Mouse (Mus musculus) ES-E14 (cell line): ENCODE measurements around the gene Upf2. TPM values are rescaled to one million over a fixed set of nuclear protein-coding genes. Genes with fewer than 3 reads are reported as not detected.

Experiments used
- DNase-seq: peaks from one replicate; pipeline ENCODE4 v3.0.0-alpha.2; 2013; ENCODE audit warnings: low read depth, low spot score
- H3K27ac ChIP-seq: 2 replicates; pipeline ENCODE4 v1.5.1; 2012; ENCODE audit warnings: low read depth, mild to moderate bottlenecking, low read length, moderate library complexity, mixed read lengths; ENCODE audit not compliant: poor library complexity, insufficient read depth, severe bottlenecking
- H3K36me3 ChIP-seq: 2 replicates; pipeline ENCODE4 v1.6.1; 2012; ENCODE audit warnings: mild to moderate bottlenecking, low read length, moderate library complexity, mixed read lengths; ENCODE audit not compliant: control insufficient read depth, poor library complexity, insufficient read depth, severe bottlenecking
- H3K4me1 ChIP-seq, 2 experiments: fragments of 150-350 bp in 1 of 2; sonication (generic) in 1 of 2; 2 replicates each; pipeline ENCODE4 v1.6.1; 2012; ENCODE audit warnings: low read length in 2 of 2, mild to moderate bottlenecking in 1 of 2, mixed read lengths in 1 of 2; ENCODE audit not compliant: control insufficient read depth in 2 of 2, insufficient read depth in 2 of 2, poor library complexity in 1 of 2
- H3K4me3 ChIP-seq, 2 experiments: fragments of 150-350 bp in 1 of 2; sonication (generic) in 1 of 2; 2 replicates each; pipeline ENCODE4 v1.5.1; 2012; ENCODE audit warnings: low read length in 2 of 2, low read depth in 1 of 2, mild to moderate bottlenecking in 1 of 2, mixed read lengths in 1 of 2; ENCODE audit not compliant: insufficient read depth in 1 of 2, poor library complexity in 1 of 2, severe bottlenecking in 1 of 2
- H3K9ac ChIP-seq: 2 replicates; pipeline ENCODE4 v1.6.1; 2012; ENCODE audit warnings: low read depth, mild to moderate bottlenecking, low read length, mixed read lengths; ENCODE audit not compliant: poor library complexity, insufficient read depth, severe bottlenecking
- H3K9me3 ChIP-seq: fragments of 150-350 bp; sonication (generic); 2 replicates; pipeline ENCODE4 v1.6.1; 2012; ENCODE audit warnings: low read depth, mild to moderate bottlenecking, low read length; ENCODE audit not compliant: control insufficient read depth, insufficient read depth
- CHD2 ChIP-seq: IDR thresholded peaks from 2 replicates; pipeline ENCODE4 v1.6.1; 2014; ENCODE audit warnings: mild to moderate bottlenecking, low read depth, low read length, inconsistent platforms
- HCFC1 ChIP-seq: IDR thresholded peaks from 2 replicates; pipeline ENCODE4 v1.6.1; 2012; ENCODE audit warnings: low read length, inconsistent platforms, borderline replicate concordance; ENCODE audit not compliant: insufficient read depth
- MAFK ChIP-seq: IDR thresholded peaks from 2 replicates; pipeline ENCODE4 v1.6.1; 2014; ENCODE audit warnings: mild to moderate bottlenecking, low read depth, low read length, inconsistent platforms; ENCODE audit not compliant: insufficient read depth
- ZC3H11A ChIP-seq: IDR thresholded peaks from 2 replicates; pipeline ENCODE4 v1.6.1; 2012; ENCODE audit warnings: low read depth, mild to moderate bottlenecking, inconsistent platforms, low read length, borderline replicate concordance
- ZNF384 ChIP-seq: IDR thresholded peaks from 2 replicates; pipeline ENCODE4 v1.6.1; 2012; ENCODE audit warnings: low read depth, low read length, inconsistent platforms
- in situ Hi-C, 2 experiments: fragments of 600-800 bp; cut with MboI; formaldehyde crosslinking; loops; one replicate each; pipeline ENCODE4 v1.15.1; 2025; ENCODE audit warnings: low sequenced_read_pairs in 2 of 2, inconsistent platforms in 1 of 2; ENCODE audit not compliant: unreplicated experiment in 2 of 2
- total RNA-seq: library from RNA; depleted of rRNA; stranded (reverse); fragments of 300-350 nt; gene quantifications from 2 replicates; pipeline ENCODE4 v1.2.3, GENCODE M21; 2012

The Upf2 gene
- total RNA-seq, 1 experiment: 18.6 TPM

GRCm38 (mm10) chr2:6070925-6071324 lies 119.7 kb downstream of the Upf2 start:
- in situ Hi-C loops: no loop called here
- DNase-seq: no peak
- H3K27ac ChIP-seq: no peak overlapping the region

GRCm38 (mm10) chr2:6071598-6072440 lies 120.5 kb downstream of the Upf2 start:
- H3K9ac ChIP-seq: no peak overlapping the region
- no peak for TF ChIP-seq ZC3H11A
- no peak for TF ChIP-seq ZNF384
- peak; percentile 42; the same call in 1 of the 2 replicates for TF ChIP-seq HCFC1
- no peak for TF ChIP-seq MAFK
- TF ChIP-seq CHD2: no peak
- no peak for DNase-seq
- H3K4me1 ChIP-seq: peaks cover 2 to 17% of the 10 kb centered on the region in 2 experiments; a peak in 3 of 4 replicates
- no peak overlapping the region for H3K4me3 ChIP-seq
- no peaks in the 10 kb centered on the region for H3K9me3 ChIP-seq
- no peaks in the 10 kb centered on the region for H3K36me3 ChIP-seq
- in situ Hi-C loops: no loop called here
- no peak overlapping the region; the same call in 1 of the 2 replicates for H3K27ac ChIP-seq

More at GRCm38 (mm10) chr2:6070925-6071324, 119.7 kb downstream of the Upf2 start:
- H3K4me1 ChIP-seq: peaks cover 2 to 17% of the 10 kb centered on the region in 2 experiments; a peak in 3 of 4 replicates
- no peak overlapping the region for H3K9ac ChIP-seq
- no peaks in the 10 kb centered on the region for H3K9me3 ChIP-seq
- no peaks in the 10 kb centered on the region for H3K36me3 ChIP-seq
- TF ChIP-seq CHD2: no peak
- no peak for TF ChIP-seq HCFC1
- no peak for TF ChIP-seq ZNF384
- no peak for TF ChIP-seq MAFK
- no peak for TF ChIP-seq ZC3H11A
- no peak overlapping the region for H3K4me3 ChIP-seq

GRCm38 (mm10) chr2:6072685-6073260 lies 121.5 kb downstream of the Upf2 start:
- no peak for DNase-seq
- Histone ChIP-seq H3K27ac (no peak overlapping the region), H3K9ac (no peak overlapping the region), H3K9me3 (no peaks in the 10 kb centered on the region), H3K4me1 (peaks cover 2 to 20% of the 10 kb centered on the region in 2 experiments; a peak in 3 of 4 replicates), H3K36me3 (no peaks in the 10 kb centered on the region), H3K4me3 (no peak overlapping the region)
- in situ Hi-C loops: no loop called here
- TF ChIP-seq ZNF384 (no peak), HCFC1 (no peak), MAFK (no peak), CHD2 (no peak), ZC3H11A (no peak)

- in situ Hi-C loops: no loop called here
- TF ChIP-seq MAFK (no peak), CHD2 (no peak), ZC3H11A (no peak), HCFC1 (no peak), ZNF384 (no peak)
- no peak overlapping the region for H3K27ac ChIP-seq
- peaks cover 2 to 21% of the 10 kb centered on the region in 2 experiments; a peak in 3 of 4 replicates for H3K4me1 ChIP-seq
- H3K36me3 ChIP-seq: no peaks in the 10 kb centered on the region
- DNase-seq: no peak
- H3K4me3 ChIP-seq: no peak overlapping the region
- H3K9ac ChIP-seq: no peak overlapping the region
- H3K9me3 ChIP-seq: no peaks in the 10 kb centered on the region
Observed at GRCm38 (mm10) chr2:6074891-6075529, 123.7 kb downstream of the Upf2 start.
